Mouse (Mus musculus): ENCODE data around the gene Rplp1. TPM values are rescaled to one million over a fixed set of nuclear protein-coding genes. Genes with fewer than 3 reads are reported as not detected.
A peak's percentile ranks its signal among the peaks of the same experiment; 100 is the strongest.

The Rplp1 gene
- polyA plus RNA-seq, 1 experiment from 2014 or later, result 1,617 TPM

- Histone ChIP-seq H3K27me3 (ENCODE audit: insufficient read depth, low read length) (peaks cover under 1% of the 10 kb centered on the region; the same call in 1 of the 2 replicates), H3K36me3 (ENCODE audit: insufficient read depth) (peaks cover 16% of the 10 kb centered on the region), H3K4me3 (ENCODE audit: low read depth, low read length) (no peak overlapping the region), H3K4me1 (ENCODE audit: insufficient read depth) (peaks cover 9% of the 10 kb centered on the region), H3K27ac (ENCODE audit: low read depth) (no peak overlapping the region), H3K9ac (no peak overlapping the region), H3K4me2 (no peak overlapping the region), H3K9me3 (ENCODE audit: low read depth, low read length) (no peaks in the 10 kb centered on the region)
- 68% methylated on average over 10 of the region's 10 CpGs for WGBS
- ATAC-seq (ENCODE audit: insufficient read depth) (no peak), DNase-seq (peak; percentile 54)
- TF ChIP-seq CTCF (IDR thresholded peaks at IDR 0.05; ENCODE audit: low read depth), result peak; percentile 66
Observed at GRCm38 (mm10) chr9:61906912-61907311, 7.4 kb downstream of the Rplp1 start.

- no peaks in the 10 kb centered on the region for H3K9me3 ChIP-seq (ENCODE audit: low read depth, low read length)
- H3K4me2 ChIP-seq, result no peak overlapping the region
- no peak for ATAC-seq (ENCODE audit: insufficient read depth)
- no peak overlapping the region for H3K27ac ChIP-seq (ENCODE audit: low read depth)
- H3K36me3 ChIP-seq (ENCODE audit: insufficient read depth), result 0 out of 2 replicates have a peak, but pooled peaks cover 7% of the 10 kb centered on the region
- peaks cover 5% of the 10 kb centered on the region; the same call in 1 of the 2 replicates for H3K27me3 ChIP-seq (ENCODE audit: insufficient read depth, low read length)
- peaks cover 9% of the 10 kb centered on the region for H3K4me1 ChIP-seq (ENCODE audit: insufficient read depth)
- DNase-seq, result no peak
- no peak for TF ChIP-seq CTCF (IDR thresholded peaks at IDR 0.05; ENCODE audit: low read depth)
- no peak overlapping the region for H3K4me3 ChIP-seq (ENCODE audit: low read depth, low read length)
- 66% methylated on average over 5 of the region's 5 CpGs for WGBS
- H3K9ac ChIP-seq, result no peak overlapping the region
Observed at GRCm38 (mm10) chr9:61905576-61905975, 8.8 kb downstream of the Rplp1 start.

GRCm38 (mm10) chr9:61904201-61904600 lies 10.1 kb downstream of the Rplp1 start:
- H3K4me1 ChIP-seq (ENCODE audit: insufficient read depth), result peaks cover 9% of the 10 kb centered on the region
- no peaks in the 10 kb centered on the region for H3K9me3 ChIP-seq (ENCODE audit: low read depth, low read length)
- H3K27me3 ChIP-seq (ENCODE audit: insufficient read depth, low read length), result peaks cover 9% of the 10 kb centered on the region
- H3K4me2 ChIP-seq, result no peak overlapping the region
- DNase-seq, result peak; percentile 49
- H3K9ac ChIP-seq, result no peak overlapping the region
- TF ChIP-seq CTCF (IDR thresholded peaks at IDR 0.05; ENCODE audit: low read depth), result no peak
- 0 out of 2 replicates have a peak, but pooled peaks cover under 1% of the 10 kb centered on the region for H3K36me3 ChIP-seq (ENCODE audit: insufficient read depth)
- H3K27ac ChIP-seq (ENCODE audit: low read depth), result peak overlapping the region; percentile 16; the same call in 1 of the 2 replicates
- no peak overlapping the region for H3K4me3 ChIP-seq (ENCODE audit: low read depth, low read length)
- 11% methylated on average over 7 of the region's 7 CpGs for WGBS
- no peak for ATAC-seq (ENCODE audit: insufficient read depth)

DNA sequence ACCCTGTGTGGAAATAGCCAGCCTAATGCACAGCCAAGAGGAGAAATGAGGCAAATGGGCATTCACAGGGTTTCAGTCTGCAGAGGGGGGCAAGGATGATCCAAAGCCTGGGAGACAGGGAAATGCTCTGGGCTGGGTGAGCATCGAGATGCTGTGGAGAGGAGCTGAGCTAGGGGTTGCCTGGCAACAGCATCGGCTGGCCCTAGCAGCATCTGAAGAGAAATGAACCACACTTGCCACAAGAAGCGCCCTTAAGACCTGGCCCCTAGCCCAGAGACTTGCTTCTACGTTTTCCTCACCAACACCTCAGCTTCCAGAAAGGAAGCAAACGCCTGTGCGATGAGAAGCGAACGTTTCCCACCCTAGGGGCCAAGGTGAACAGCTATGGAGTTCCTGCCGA lies 11.9 kb downstream of the Rplp1 start:
- peaks cover 9% of the 10 kb centered on the region for H3K4me1 ChIP-seq (ENCODE audit: insufficient read depth)
- no peak for TF ChIP-seq CTCF (IDR thresholded peaks at IDR 0.05; ENCODE audit: low read depth)
- H3K27ac ChIP-seq (ENCODE audit: low read depth), result no peak overlapping the region
- 31% methylated on average over 9 of the region's 9 CpGs for WGBS
- no peak for DNase-seq
- no peak for ATAC-seq (ENCODE audit: insufficient read depth)
- H3K27me3 ChIP-seq (ENCODE audit: insufficient read depth, low read length), result peaks cover 13% of the 10 kb centered on the region
- no peak overlapping the region for H3K9ac ChIP-seq
- H3K4me2 ChIP-seq, result no peak overlapping the region
- H3K36me3 ChIP-seq (ENCODE audit: insufficient read depth), result no peaks in the 10 kb centered on the region
- H3K4me3 ChIP-seq (ENCODE audit: low read depth, low read length), result no peak overlapping the region
- no peaks in the 10 kb centered on the region for H3K9me3 ChIP-seq (ENCODE audit: low read depth, low read length)

- H3K9me3 ChIP-seq (ENCODE audit: low read depth, low read length), result no peaks in the 10 kb centered on the region
- peaks cover 13% of the 10 kb centered on the region for H3K27me3 ChIP-seq (ENCODE audit: insufficient read depth, low read length)
- 82% methylated on average over 4 of the region's 4 CpGs for WGBS
- no peak overlapping the region for H3K9ac ChIP-seq
- no peak overlapping the region for H3K4me3 ChIP-seq (ENCODE audit: low read depth, low read length)
- no peak overlapping the region for H3K27ac ChIP-seq (ENCODE audit: low read depth)
- ATAC-seq (ENCODE audit: insufficient read depth), result no peak
- no peak for TF ChIP-seq CTCF (IDR thresholded peaks at IDR 0.05; ENCODE audit: low read depth)
- no peak for DNase-seq
- H3K36me3 ChIP-seq (ENCODE audit: insufficient read depth), result no peaks in the 10 kb centered on the region
- H3K4me1 ChIP-seq (ENCODE audit: insufficient read depth), result peaks cover 9% of the 10 kb centered on the region
- H3K4me2 ChIP-seq, result no peak overlapping the region
Observed at GRCm38 (mm10) chr9:61901574-61901973, 12.8 kb downstream of the Rplp1 start.

GRCm38 (mm10) chr9:61899804-61900203 lies 14.5 kb downstream of the Rplp1 start:
- Histone ChIP-seq H3K4me3 (ENCODE audit: low read depth, low read length) (no peak overlapping the region), H3K4me2 (peak overlapping the region; percentile 46), H3K27ac (ENCODE audit: low read depth) (no peak overlapping the region), H3K9me3 (ENCODE audit: low read depth, low read length) (no peaks in the 10 kb centered on the region), H3K4me1 (ENCODE audit: insufficient read depth) (peaks cover 2% of the 10 kb centered on the region), H3K27me3 (ENCODE audit: insufficient read depth, low read length) (peaks cover 13% of the 10 kb centered on the region), H3K9ac (peak overlapping the region; percentile 2; the same call in 1 of the 2 replicates), H3K36me3 (ENCODE audit: insufficient read depth) (no peaks in the 10 kb centered on the region)
- peak; percentile 92 for DNase-seq
- ATAC-seq (ENCODE audit: insufficient read depth), result peak; percentile 25; the same call in 1 of the 2 replicates
- WGBS, result 5% methylated on average over 16 of the region's 16 CpGs
- TF ChIP-seq CTCF (IDR thresholded peaks at IDR 0.05; ENCODE audit: low read depth), result peak; percentile 89

DNA sequence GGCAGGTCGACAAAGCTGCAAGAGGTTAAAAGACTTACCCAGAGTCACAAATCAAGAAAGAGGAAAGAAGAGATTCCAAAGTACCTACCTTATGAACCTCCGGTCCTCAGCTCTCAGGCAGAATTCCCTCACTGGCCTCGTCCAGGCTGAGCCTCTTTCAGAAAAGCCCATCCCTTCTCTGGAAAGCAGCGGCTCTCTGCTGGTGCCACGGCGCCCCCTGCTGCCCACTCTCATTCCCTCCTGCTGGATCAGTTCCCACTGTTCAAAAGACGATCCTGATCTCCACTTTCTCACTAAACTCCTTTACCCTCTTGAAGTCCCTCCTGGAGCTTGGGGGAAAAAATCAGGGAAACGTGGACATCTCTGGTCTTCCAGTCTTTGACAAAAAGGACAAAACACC lies 15.9 kb downstream of the Rplp1 start:
- Histone ChIP-seq H3K4me2 (no peak overlapping the region), H3K9ac (no peak overlapping the region), H3K4me1 (ENCODE audit: insufficient read depth) (peaks cover 5% of the 10 kb centered on the region; the same call in 1 of the 2 replicates), H3K27ac (ENCODE audit: low read depth) (no peak overlapping the region), H3K36me3 (ENCODE audit: insufficient read depth) (no peaks in the 10 kb centered on the region), H3K9me3 (ENCODE audit: low read depth, low read length) (no peaks in the 10 kb centered on the region), H3K27me3 (ENCODE audit: insufficient read depth, low read length) (peaks cover 13% of the 10 kb centered on the region), H3K4me3 (ENCODE audit: low read depth, low read length) (no peak overlapping the region)
- peak; percentile 96 for TF ChIP-seq CTCF (IDR thresholded peaks at IDR 0.05; ENCODE audit: low read depth)
- DNase-seq (peak; percentile 94), ATAC-seq (ENCODE audit: insufficient read depth) (peak; percentile 44; the same call in 1 of the 2 replicates)
- 5% methylated on average over 8 of the region's 8 CpGs for WGBS

Data from lung, embryonic 14.5 days (tissue).